Mouse (Mus musculus): ENCODE results near the gene Dzank1. TPM values are rescaled to one million over a fixed set of nuclear protein-coding genes. Genes with fewer than 3 reads are reported as not detected.

Dzank1 gene
- 100 to 1,000 TPM; 171 to 174 TPM for total RNA-seq (2021)
- long read RNA-seq, experiment 1, full-length matches to known transcripts = 73 of 177 reads
- long read RNA-seq, experiment 1, partial matches to known transcripts = 43 of 177 reads
- long read RNA-seq, experiment 1, other reads (novel, unspliced or antisense) = 61 of 177 reads
- long read RNA-seq, experiment 2, full-length matches to known transcripts = 53 of 135 reads
- long read RNA-seq, experiment 2, partial matches to known transcripts = 9 of 135 reads
- long read RNA-seq, experiment 2, other reads (novel, unspliced or antisense) = 73 of 135 reads

GRCm38 (mm10) chr2:144526981-144527820 is at the start of gene Dzank1, which contains the start of gene Polr3f:
Dzank1 (minus strand) TSS chr2:144527414.
Polr3f (plus strand) TSS chr2:144527718.
- intact Hi-C loops (cut with DNase I) = loop anchor here (1.0 to 2.0 kb wide), 2 partner anchors 24 to 29 kb away; partner anchors contain the start of genes Rbbp9 and Sec23b
- DNase-seq (ENCODE audit: extremely low spot score in 1 of 2, low spot score in 2 of 2) = peak; percentile 95 to 97
- H3K27ac ChIP-seq = peak within 1 kb of the TSS; percentile 100
- H3K4me3 ChIP-seq = peak within 1 kb of the TSS; percentile 83
- no peak for TF ChIP-seq CTCF (IDR thresholded peaks at IDR 0.05)

GRCm38 (mm10) chr2:144555820-144556552 is 28.8 kb upstream of the Dzank1 start, which contains the start of gene Sec23b:
Sec23b (plus strand) TSS chr2:144556229.
- peak; percentile 96 to 97 for DNase-seq (ENCODE audit: extremely low spot score in 1 of 2, low spot score in 2 of 2)
- Histone ChIP-seq H3K27ac (peak within 1 kb of the TSS; percentile 88), H3K4me3 (peak within 1 kb of the TSS; percentile 69)
- intact Hi-C loops (cut with DNase I) = loop anchor here (1.0 to 5.0 kb wide), 3 partner anchors 29 to 284 kb away; partner anchors contain the start of genes Dzank1, Mgme1, Polr3f and Smim26
- no peak for TF ChIP-seq CTCF (IDR thresholded peaks at IDR 0.05)

- intact Hi-C loops (cut with DNase I) = loop anchor here (5.0 kb wide), 2 partner anchors 37 to 283 kb away; partner anchors contain the start of genes Mgme1, Smim26 and Snx5
- H3K4me3 ChIP-seq = peak overlapping the region; percentile 69
- no peak for DNase-seq (ENCODE audit: extremely low spot score in 1 of 2, low spot score in 2 of 2)
- TF ChIP-seq CTCF (IDR thresholded peaks at IDR 0.05) = no peak
- peak overlapping the region; percentile 88 for H3K27ac ChIP-seq
Observed at GRCm38 (mm10) chr2:144555286-144555819, 28.1 kb upstream of the Dzank1 start.

GRCm38 (mm10) chr2:144553905-144554304 is 26.7 kb upstream of the Dzank1 start:
- Histone ChIP-seq H3K4me3 (no peak overlapping the region), H3K27ac (no peak overlapping the region)
- intact Hi-C loops (cut with DNase I) = no loop called here
- no peak for TF ChIP-seq CTCF (IDR thresholded peaks at IDR 0.05)
- DNase-seq (ENCODE audit: extremely low spot score in 1 of 2, low spot score in 2 of 2) = no peak

- TF ChIP-seq CTCF (IDR thresholded peaks at IDR 0.05) = no peak
- intact Hi-C loops (cut with DNase I) = loop anchor here (2.0 kb wide), 1 partner anchor 24 kb away; the partner anchor contains the start of genes Dzank1 and Polr3f
- H3K4me3 ChIP-seq = peak within 1 kb of the TSS; percentile 79
Observed at GRCm38 (mm10) chr2:144550529-144550928, 23.3 kb upstream of the Dzank1 start, which contains the start of gene Rbbp9. Rbbp9 (minus strand) TSS chr2:144550869.

GRCm38 (mm10) chr2:144547559-144547958 is 20.3 kb upstream of the Dzank1 start:
- no peak for DNase-seq (ENCODE audit: extremely low spot score in 1 of 2, low spot score in 2 of 2)
- no peak overlapping the region for H3K27ac ChIP-seq
- intact Hi-C loops (cut with DNase I) = no loop called here
- no peak overlapping the region for H3K4me3 ChIP-seq
- no peak for TF ChIP-seq CTCF (IDR thresholded peaks at IDR 0.05)

More at GRCm38 (mm10) chr2:144550529-144550928, 23.3 kb upstream of the Dzank1 start, which contains the start of gene Rbbp9:
- peak; percentile 70 for DNase-seq (ENCODE audit: extremely low spot score in 1 of 2, low spot score in 2 of 2)
- peak within 1 kb of the TSS; percentile 93 for H3K27ac ChIP-seq

GRCm38 (mm10) chr2:144545481-144545880 is 18.3 kb upstream of the Dzank1 start:
- H3K27ac ChIP-seq = no peak overlapping the region
- DNase-seq (ENCODE audit: extremely low spot score in 1 of 2, low spot score in 2 of 2) = no peak
- TF ChIP-seq CTCF (IDR thresholded peaks at IDR 0.05) = no peak
- no peak overlapping the region for H3K4me3 ChIP-seq
- intact Hi-C loops (cut with DNase I) = no loop called here

- Histone ChIP-seq H3K4me3 (no peak overlapping the region), H3K27ac (no peak overlapping the region)
- no peak for DNase-seq (ENCODE audit: extremely low spot score in 1 of 2, low spot score in 2 of 2)
- intact Hi-C loops (cut with DNase I) = no loop called here
- no peak for TF ChIP-seq CTCF (IDR thresholded peaks at IDR 0.05)
Observed at GRCm38 (mm10) chr2:144545061-144545460, 17.8 kb upstream of the Dzank1 start.

- intact Hi-C loops (cut with DNase I) = no loop called here
- no peak for DNase-seq (ENCODE audit: extremely low spot score in 1 of 2, low spot score in 2 of 2)
- H3K4me3 ChIP-seq = no peak overlapping the region
- H3K27ac ChIP-seq = no peak overlapping the region
- no peak for TF ChIP-seq CTCF (IDR thresholded peaks at IDR 0.05)
Observed at GRCm38 (mm10) chr2:144544630-144545029, 17.4 kb upstream of the Dzank1 start.

GRCm38 (mm10) chr2:144543670-144544069 is 16.5 kb upstream of the Dzank1 start:
- Histone ChIP-seq H3K27ac (no peak overlapping the region), H3K4me3 (no peak overlapping the region)
- TF ChIP-seq CTCF (IDR thresholded peaks at IDR 0.05) = no peak
- no peak for DNase-seq (ENCODE audit: extremely low spot score in 1 of 2, low spot score in 2 of 2)
- intact Hi-C loops (cut with DNase I) = no loop called here

- Histone ChIP-seq H3K27ac (no peak overlapping the region), H3K4me3 (no peak overlapping the region)
- TF ChIP-seq CTCF (IDR thresholded peaks at IDR 0.05) = peak; percentile 28
- intact Hi-C loops (cut with DNase I) = no loop called here
- no peak for DNase-seq (ENCODE audit: extremely low spot score in 1 of 2, low spot score in 2 of 2)
Observed at GRCm38 (mm10) chr2:144541246-144541645, 14.0 kb upstream of the Dzank1 start.

Data from left cerebral cortex, adult 2 months (tissue).